1 mouse cellular context compared by ENCODE assay signal in genomic region chr8:105930602-105931001, GRCm38 (mm10).
TF ChIP-seq lines count a peak whose summit lies in the region.

No protein-coding gene starts in this region.

TF ChIP-seq in CH12.LX, 34 proteins besides CTCF, POLR2A, EP300 and RAD21:
- TF ChIP-seq SMC3 (IDR thresholded peaks at IDR 0.05; ENCODE audit: low read depth, low read length), result peak; percentile 93
- TF ChIP-seq ZC3H11A (IDR thresholded peaks at IDR 0.05; ENCODE audit: low read depth, low read length), result peak; percentile 53
- TF ChIP-seq MAZ (IDR thresholded peaks at IDR 0.05; ENCODE audit: low read depth, low read length), result peak; percentile 79; the same call in 1 of the 2 replicates
- no peak for TF ChIP-seq MAX (IDR thresholded peaks at IDR 0.05; ENCODE audit: low read length)
- no peak for TF ChIP-seq JUN (IDR thresholded peaks at IDR 0.05; ENCODE audit: insufficient read depth, low read depth, low read length)
- TF ChIP-seq MEF2A (IDR thresholded peaks at IDR 0.05; ENCODE audit: borderline replicate concordance, low read depth, low read length), result peak; percentile 43; the same call in 1 of the 2 replicates
- peak; percentile 60; the same call in 1 of the 2 replicates for TF ChIP-seq ELF1 (IDR thresholded peaks at IDR 0.05; ENCODE audit: low read depth, low read length)
TF ChIP-seq in CH12.LX: peak in this region for 5.
